Mouse (Mus musculus): ENCODE measurements around the gene Ttc16. TPM values are rescaled to one million over a fixed set of nuclear protein-coding genes. Genes with fewer than 3 reads are reported as not detected.

The Ttc16 gene
- polyA plus RNA-seq, 1 experiment = 0.16 TPM

GRCm38 (mm10) chr2:32776192-32776591 lies 759 bp upstream of the Ttc16 start:
- Histone ChIP-seq H3K4me3 (peak overlapping the region; percentile 71), H3K79me2 (ENCODE audit: control insufficient read depth, insufficient read depth) (peaks cover 6% of the 10 kb centered on the region), H3K27me3 (ENCODE audit: control insufficient read depth, insufficient read depth, insufficient read length) (no peaks in the 10 kb centered on the region), H3K36me3 (ENCODE audit: control insufficient read depth, insufficient read depth) (peaks cover 13% of the 10 kb centered on the region), H3K4me2 (ENCODE audit: low read depth) (peak overlapping the region; percentile 75), H3ac (ENCODE audit: control insufficient read depth, insufficient read length) (peak overlapping the region; percentile 21)
- no peak for TF ChIP-seq USF1 (IDR thresholded peaks at IDR 0.05; ENCODE audit: low read depth)
- peak in 1 of 3 experiments; percentile 2 for TF ChIP-seq MYOD1 (IDR thresholded peaks at IDR 0.05; ENCODE audit: control insufficient read depth in 1 of 3, insufficient read length in 2 of 3, low read depth in 2 of 3)
- no peak for TF ChIP-seq POLR2AphosphoS2 (IDR thresholded peaks at IDR 0.05; ENCODE audit: insufficient read length, low read depth)
- no peak for TF ChIP-seq TCF3 (IDR thresholded peaks at IDR 0.05; ENCODE audit: insufficient read length, low read depth)
- peak; percentile 51 for TF ChIP-seq POLR2A (IDR thresholded peaks at IDR 0.05; ENCODE audit: insufficient read length, low read depth)
- peak in 1 of 3 experiments; percentile 45 for TF ChIP-seq MYOG (IDR thresholded peaks at IDR 0.05; ENCODE audit: control insufficient read depth in 1 of 3, insufficient read depth in 1 of 3, insufficient read length in 2 of 3, low read depth in 2 of 3)

GRCm38 (mm10) chr2:32772626-32773279 lies 2.7 kb downstream of the Ttc16 start:
- Histone ChIP-seq H3K4me3 (no peak overlapping the region), H3ac (ENCODE audit: control insufficient read depth, insufficient read length) (no peak overlapping the region), H3K36me3 (ENCODE audit: control insufficient read depth, insufficient read depth) (peaks cover 8% of the 10 kb centered on the region), H3K27me3 (ENCODE audit: control insufficient read depth, insufficient read depth, insufficient read length) (no peaks in the 10 kb centered on the region), H3K4me2 (ENCODE audit: low read depth) (no peak overlapping the region), H3K79me2 (ENCODE audit: control insufficient read depth, insufficient read depth) (peaks cover 6% of the 10 kb centered on the region)
- TF ChIP-seq USF1 (IDR thresholded peaks at IDR 0.05; ENCODE audit: low read depth) (no peak), E2F4 (IDR thresholded peaks at IDR 0.05; ENCODE audit: insufficient read depth) (no peak), MAX (IDR thresholded peaks at IDR 0.05; ENCODE audit: low read depth) (no peak), TCF3 (IDR thresholded peaks at IDR 0.05; ENCODE audit: insufficient read length, low read depth) (no peak), MYOD1 (IDR thresholded peaks at IDR 0.05; ENCODE audit: control insufficient read depth in 1 of 3, insufficient read length in 2 of 3, low read depth in 2 of 3) (no peak), TCF12 (IDR thresholded peaks at IDR 0.05; ENCODE audit: insufficient read depth, poor library complexity, severe bottlenecking) (no peak), CEBPB (IDR thresholded peaks at IDR 0.05; ENCODE audit: insufficient read depth, poor library complexity, severe bottlenecking) (no peak), POLR2A (IDR thresholded peaks at IDR 0.05; ENCODE audit: insufficient read length, low read depth) (no peak), POLR2AphosphoS2 (IDR thresholded peaks at IDR 0.05; ENCODE audit: insufficient read length, low read depth) (no peak), MYOG (IDR thresholded peaks at IDR 0.05; ENCODE audit: control insufficient read depth in 1 of 3, insufficient read depth in 1 of 3, insufficient read length in 2 of 3, low read depth in 2 of 3) (no peak), SRF (IDR thresholded peaks at IDR 0.05; ENCODE audit: control insufficient read depth, insufficient read length, low read depth) (no peak), REST (IDR thresholded peaks at IDR 0.05; ENCODE audit: insufficient read depth, insufficient read length) (no peak)

GRCm38 (mm10) chr2:32771886-32772285 lies 3.5 kb downstream of the Ttc16 start:
- H3K4me2 ChIP-seq (ENCODE audit: low read depth) = no peak overlapping the region
- no peak overlapping the region for H3ac ChIP-seq (ENCODE audit: control insufficient read depth, insufficient read length)
- no peaks in the 10 kb centered on the region for H3K36me3 ChIP-seq (ENCODE audit: control insufficient read depth, insufficient read depth)
- TF ChIP-seq POLR2A (IDR thresholded peaks at IDR 0.05; ENCODE audit: insufficient read length, low read depth) (no peak), POLR2AphosphoS2 (IDR thresholded peaks at IDR 0.05; ENCODE audit: insufficient read length, low read depth) (no peak), CEBPB (IDR thresholded peaks at IDR 0.05; ENCODE audit: insufficient read depth, poor library complexity, severe bottlenecking) (no peak), TCF3 (IDR thresholded peaks at IDR 0.05; ENCODE audit: insufficient read length, low read depth) (no peak), MYOD1 (IDR thresholded peaks at IDR 0.05; ENCODE audit: control insufficient read depth in 1 of 3, insufficient read length in 2 of 3, low read depth in 2 of 3) (no peak), MYOG (IDR thresholded peaks at IDR 0.05; ENCODE audit: control insufficient read depth in 1 of 3, insufficient read depth in 1 of 3, insufficient read length in 2 of 3, low read depth in 2 of 3) (no peak), MAX (IDR thresholded peaks at IDR 0.05; ENCODE audit: low read depth) (no peak)
- no peak overlapping the region for H3K4me3 ChIP-seq
- H3K27me3 ChIP-seq (ENCODE audit: control insufficient read depth, insufficient read depth, insufficient read length) = no peaks in the 10 kb centered on the region
- peaks cover 6% of the 10 kb centered on the region for H3K79me2 ChIP-seq (ENCODE audit: control insufficient read depth, insufficient read depth)

- Histone ChIP-seq H3K4me3 (no peak overlapping the region), H3K36me3 (ENCODE audit: control insufficient read depth, insufficient read depth) (no peaks in the 10 kb centered on the region), H3K27me3 (ENCODE audit: control insufficient read depth, insufficient read depth, insufficient read length) (no peaks in the 10 kb centered on the region), H3ac (ENCODE audit: control insufficient read depth, insufficient read length) (no peak overlapping the region), H3K4me2 (ENCODE audit: low read depth) (no peak overlapping the region), H3K79me2 (ENCODE audit: control insufficient read depth, insufficient read depth) (no peaks in the 10 kb centered on the region)
- TF ChIP-seq TCF12 (IDR thresholded peaks at IDR 0.05; ENCODE audit: insufficient read depth, poor library complexity, severe bottlenecking) (no peak), TCF3 (IDR thresholded peaks at IDR 0.05; ENCODE audit: insufficient read length, low read depth) (no peak), MYOG (IDR thresholded peaks at IDR 0.05; ENCODE audit: control insufficient read depth in 1 of 3, insufficient read depth in 1 of 3, insufficient read length in 2 of 3, low read depth in 2 of 3) (no peak), E2F4 (IDR thresholded peaks at IDR 0.05; ENCODE audit: insufficient read depth) (no peak), MAX (IDR thresholded peaks at IDR 0.05; ENCODE audit: low read depth) (no peak), SRF (IDR thresholded peaks at IDR 0.05; ENCODE audit: control insufficient read depth, insufficient read length, low read depth) (no peak), USF1 (IDR thresholded peaks at IDR 0.05; ENCODE audit: low read depth) (no peak), POLR2AphosphoS2 (IDR thresholded peaks at IDR 0.05; ENCODE audit: insufficient read length, low read depth) (no peak), CEBPB (IDR thresholded peaks at IDR 0.05; ENCODE audit: insufficient read depth, poor library complexity, severe bottlenecking) (no peak), REST (IDR thresholded peaks at IDR 0.05; ENCODE audit: insufficient read depth, insufficient read length) (no peak), POLR2A (IDR thresholded peaks at IDR 0.05; ENCODE audit: insufficient read length, low read depth) (no peak), MYOD1 (IDR thresholded peaks at IDR 0.05; ENCODE audit: control insufficient read depth in 1 of 3, insufficient read length in 2 of 3, low read depth in 2 of 3) (no peak)
These were observed 5.9 kb downstream of the Ttc16 start for GRCm38 (mm10) chr2:32769327-32770085.
